Mouse (Mus musculus): ENCODE data around the gene Uxs1. TPM values are rescaled to one million over a fixed set of nuclear protein-coding genes. Genes with fewer than 3 reads are reported as not detected.

Gene Uxs1
- polyA plus RNA-seq, 2 experiments, result 31.6 to 54.3 TPM

GRCm38 (mm10) chr1:43770032-43770431 lies 57.6 kb downstream of the Uxs1 start:
- peaks cover 60% of the 10 kb centered on the region for H3K36me3 ChIP-seq (ENCODE audit: control insufficient read depth, insufficient read depth, low read length)

GRCm38 (mm10) chr1:43769348-43769747 lies 58.3 kb downstream of the Uxs1 start:
- ATAC-seq (ENCODE audit: low FRiP score, low read depth), result no peak
- Histone ChIP-seq H3K27ac (replicated peaks; ENCODE audit: low read depth, low read length) (no peak overlapping the region), H3K4me3 (replicated peaks; ENCODE audit: low read length) (no peak overlapping the region), H3K27me3 (ENCODE audit: control insufficient read depth, insufficient read depth, low read length) (no peaks in the 10 kb centered on the region), H3K9ac (ENCODE audit: low read depth, low read length, severe bottlenecking) (no peak overlapping the region), H3K9me3 (ENCODE audit: control insufficient read depth, low read length) (no peaks in the 10 kb centered on the region), H3K4me1 (ENCODE audit: control insufficient read depth, insufficient read depth, low read length) (no peaks in the 10 kb centered on the region), H3K4me2 (replicated peaks; ENCODE audit: low read depth, low read length, severe bottlenecking) (no peak overlapping the region), H3K36me3 (ENCODE audit: control insufficient read depth, insufficient read depth, low read length) (peaks cover 62% of the 10 kb centered on the region)
- TF ChIP-seq POLR2A (IDR thresholded peaks at IDR 0.05; ENCODE audit: borderline replicate concordance, extremely low read depth, insufficient read depth, insufficient read length), result no peak
- 76% methylated on average over 1 of the region's 1 CpGs for WGBS
- DNase-seq (ENCODE audit: low spot score), result no peak

More at GRCm38 (mm10) chr1:43770032-43770431, 57.6 kb downstream of the Uxs1 start:
- no peak overlapping the region for H3K9ac ChIP-seq (ENCODE audit: low read depth, low read length, severe bottlenecking)
- no peak overlapping the region for H3K4me3 ChIP-seq (replicated peaks; ENCODE audit: low read length)
- H3K9me3 ChIP-seq (ENCODE audit: control insufficient read depth, low read length), result no peaks in the 10 kb centered on the region
- no peaks in the 10 kb centered on the region for H3K4me1 ChIP-seq (ENCODE audit: control insufficient read depth, insufficient read depth, low read length)
- ATAC-seq (ENCODE audit: low FRiP score, low read depth), result no peak
- WGBS, result 71% methylated on average over 3 of the region's 3 CpGs
- no peak overlapping the region for H3K27ac ChIP-seq (replicated peaks; ENCODE audit: low read depth, low read length)
- H3K4me2 ChIP-seq (replicated peaks; ENCODE audit: low read depth, low read length, severe bottlenecking), result no peak overlapping the region
- TF ChIP-seq POLR2A (IDR thresholded peaks at IDR 0.05; ENCODE audit: borderline replicate concordance, extremely low read depth, insufficient read depth, insufficient read length), result no peak
- no peak for DNase-seq (ENCODE audit: low spot score)
- no peaks in the 10 kb centered on the region for H3K27me3 ChIP-seq (ENCODE audit: control insufficient read depth, insufficient read depth, low read length)

GRCm38 (mm10) chr1:43768385-43768990 lies 59.1 kb downstream of the Uxs1 start:
- H3K4me2 ChIP-seq (replicated peaks; ENCODE audit: low read depth, low read length, severe bottlenecking), result no peak overlapping the region
- H3K36me3 ChIP-seq (ENCODE audit: control insufficient read depth, insufficient read depth, low read length), result peaks cover 63% of the 10 kb centered on the region
- H3K4me1 ChIP-seq (ENCODE audit: control insufficient read depth, insufficient read depth, low read length), result no peaks in the 10 kb centered on the region
- 0 out of 2 replicates have a peak, but pooled peaks have one; percentile 55 for ATAC-seq (ENCODE audit: low FRiP score, low read depth)
- no peak for DNase-seq (ENCODE audit: low spot score)
- no peak for TF ChIP-seq POLR2A (IDR thresholded peaks at IDR 0.05; ENCODE audit: borderline replicate concordance, extremely low read depth, insufficient read depth, insufficient read length)
- no peaks in the 10 kb centered on the region for H3K27me3 ChIP-seq (ENCODE audit: control insufficient read depth, insufficient read depth, low read length)
- no peaks in the 10 kb centered on the region for H3K9me3 ChIP-seq (ENCODE audit: control insufficient read depth, low read length)
- WGBS, result 78% methylated on average over 4 of the region's 4 CpGs
- no peak overlapping the region for H3K27ac ChIP-seq (replicated peaks; ENCODE audit: low read depth, low read length)
- H3K4me3 ChIP-seq (replicated peaks; ENCODE audit: low read length), result no peak overlapping the region
- H3K9ac ChIP-seq (ENCODE audit: low read depth, low read length, severe bottlenecking), result no peak overlapping the region

- no peaks in the 10 kb centered on the region for H3K9me3 ChIP-seq (ENCODE audit: control insufficient read depth, low read length)
- peaks cover 58% of the 10 kb centered on the region for H3K36me3 ChIP-seq (ENCODE audit: control insufficient read depth, insufficient read depth, low read length)
- ATAC-seq (ENCODE audit: low FRiP score, low read depth) (no peak), DNase-seq (ENCODE audit: low spot score) (no peak)
- no peak overlapping the region for H3K4me2 ChIP-seq (replicated peaks; ENCODE audit: low read depth, low read length, severe bottlenecking)
- no peak overlapping the region for H3K27ac ChIP-seq (replicated peaks; ENCODE audit: low read depth, low read length)
- H3K9ac ChIP-seq (ENCODE audit: low read depth, low read length, severe bottlenecking), result no peak overlapping the region
- no peak for TF ChIP-seq POLR2A (IDR thresholded peaks at IDR 0.05; ENCODE audit: borderline replicate concordance, extremely low read depth, insufficient read depth, insufficient read length)
- H3K4me3 ChIP-seq (replicated peaks; ENCODE audit: low read length), result no peak overlapping the region
- 67% methylated on average over 2 of the region's 2 CpGs for WGBS
- no peaks in the 10 kb centered on the region for H3K27me3 ChIP-seq (ENCODE audit: control insufficient read depth, insufficient read depth, low read length)
- peaks cover 2% of the 10 kb centered on the region; the same call in 1 of the 2 replicates for H3K4me1 ChIP-seq (ENCODE audit: control insufficient read depth, insufficient read depth, low read length)
Observed at GRCm38 (mm10) chr1:43766328-43766727, 61.3 kb downstream of the Uxs1 start.

GRCm38 (mm10) chr1:43764481-43764880 lies 63.1 kb downstream of the Uxs1 start:
- Histone ChIP-seq H3K9ac (ENCODE audit: low read depth, low read length, severe bottlenecking) (no peak overlapping the region), H3K4me1 (ENCODE audit: control insufficient read depth, insufficient read depth, low read length) (peaks cover 2% of the 10 kb centered on the region; the same call in 1 of the 2 replicates), H3K36me3 (ENCODE audit: control insufficient read depth, insufficient read depth, low read length) (peaks cover 44% of the 10 kb centered on the region), H3K4me3 (replicated peaks; ENCODE audit: low read length) (no peak overlapping the region), H3K27ac (replicated peaks; ENCODE audit: low read depth, low read length) (no peak overlapping the region), H3K4me2 (replicated peaks; ENCODE audit: low read depth, low read length, severe bottlenecking) (no peak overlapping the region), H3K27me3 (ENCODE audit: control insufficient read depth, insufficient read depth, low read length) (no peaks in the 10 kb centered on the region), H3K9me3 (ENCODE audit: control insufficient read depth, low read length) (no peaks in the 10 kb centered on the region)
- no peak for ATAC-seq (ENCODE audit: low FRiP score, low read depth)
- WGBS, result 84% methylated on average over 2 of the region's 2 CpGs
- no peak for DNase-seq (ENCODE audit: low spot score)
- no peak for TF ChIP-seq POLR2A (IDR thresholded peaks at IDR 0.05; ENCODE audit: borderline replicate concordance, extremely low read depth, insufficient read depth, insufficient read length)
